Mouse (Mus musculus): ENCODE measurements at regions not wholly inside any gene's neighbourhood (a gene's known extent, or its start where the extent isn't known, plus 50 kb on each side); places are given as distances from the start of the nearest gene placed in this dataset.
"Not testable (repeated sequence)": the region's sequence is repeated elsewhere in the genome, so short reads cannot be mapped to it uniquely, and the experiment has no call there.

DNA sequence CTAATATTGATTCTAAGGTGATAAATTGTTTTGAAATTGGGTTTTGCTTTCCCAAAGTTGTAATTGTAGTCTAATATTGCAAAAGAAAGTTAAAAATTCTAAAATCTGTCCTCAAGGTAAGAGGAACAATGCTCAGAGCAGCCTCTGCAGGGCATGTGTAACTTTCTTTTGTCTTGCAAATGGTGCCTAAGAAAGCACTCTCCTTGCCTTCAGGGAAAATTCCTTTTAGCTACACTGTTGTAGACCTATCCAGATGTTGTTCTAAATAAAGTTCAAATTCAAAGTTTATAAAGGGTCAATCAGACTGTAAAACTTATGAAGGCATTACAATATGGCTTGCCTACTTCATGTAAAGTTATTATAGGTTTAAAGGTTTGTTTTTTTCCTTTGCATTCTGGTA is 1075.2 kb upstream of the Gje1 start:
- not testable (repeated sequence) for TF ChIP-seq POLR2A (IDR thresholded peaks at IDR 0.05; ENCODE audit: borderline replicate concordance, insufficient read depth, low read length); CTCF (IDR thresholded peaks at IDR 0.05; ENCODE audit: borderline replicate concordance, insufficient read depth, low read depth, low read length)
